Mouse (Mus musculus) neutrophil, adult 83 days (primary cell): Measurements from ENCODE around the gene Ssbp4. TPM values are rescaled to one million over a fixed set of nuclear protein-coding genes. Genes with fewer than 3 reads are reported as not detected.

Experiments
- total RNA-seq, 2 experiments: library from RNA; stranded (reverse); gene quantifications; one replicate each; pipeline ENCODE4 v1.2.4; 2023

Ssbp4 gene
- total RNA-seq = 10 to 100 TPM; 60.1 to 77.7 TPM

DNA sequence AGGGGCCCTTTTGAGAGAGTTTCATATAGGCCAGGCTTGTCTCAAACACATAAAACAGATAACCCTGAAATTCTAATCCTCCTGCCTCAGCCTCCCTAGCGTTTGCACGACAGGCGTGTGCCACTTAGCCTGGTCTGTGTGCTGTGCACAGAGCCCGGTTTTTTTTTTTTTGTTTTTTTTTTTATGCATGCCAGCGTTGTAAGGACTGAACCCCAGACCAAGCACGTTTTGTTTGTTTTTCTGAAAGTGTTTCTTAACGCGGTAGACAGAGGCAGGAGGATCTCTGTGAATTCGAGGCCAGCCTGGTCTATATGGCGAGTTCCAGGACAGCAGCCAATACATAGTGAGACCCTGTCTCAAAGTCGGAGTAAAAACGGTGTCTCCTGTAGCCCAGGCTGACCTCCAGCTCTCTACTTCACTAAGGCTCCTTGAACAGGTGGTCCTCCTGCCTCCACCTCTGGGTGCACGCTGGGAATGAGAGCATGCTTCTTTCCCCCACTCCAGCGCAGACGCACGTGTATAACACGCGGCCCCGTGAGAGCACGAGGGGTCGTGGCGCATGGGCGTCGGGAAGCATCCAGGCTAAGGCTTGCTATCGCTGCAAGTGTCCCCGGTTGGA lies at the start of gene Ssbp4:
Gene Ssbp4, minus strand, starts transcription at position 124 of the 619 bp plus-strand sequence.

DNA sequence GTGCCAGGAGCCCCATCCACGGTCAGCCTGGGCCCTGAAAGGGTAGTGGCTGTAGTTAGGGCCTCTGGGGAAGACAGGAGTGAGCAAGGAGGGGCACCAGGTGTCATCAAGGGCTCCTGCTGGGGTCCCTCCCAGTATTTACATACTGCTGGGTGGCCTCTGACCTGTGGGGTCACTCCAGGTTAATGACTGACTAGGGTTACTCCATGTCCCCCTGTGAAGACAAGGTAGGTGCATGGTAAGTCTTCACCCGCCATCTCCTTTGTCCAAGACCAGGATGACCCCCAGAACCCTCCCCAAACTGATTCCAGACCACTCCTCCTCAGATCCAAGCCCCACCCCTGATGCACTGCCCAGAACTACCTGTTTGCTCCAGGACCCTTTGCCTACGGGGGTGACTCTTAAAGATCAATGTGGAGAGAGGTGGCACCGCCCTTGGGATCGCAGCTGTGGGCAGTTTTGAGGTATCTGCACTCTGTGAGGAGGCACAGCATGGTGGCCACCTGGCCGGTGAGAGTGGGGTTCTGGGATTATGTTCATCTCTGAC lies 23.7 kb upstream of the Ssbp4 start, which contains the start of gene Gdf15:
Gene Gdf15, minus strand, starts transcription at position 111 of the 547 bp plus-strand sequence.

DNA sequence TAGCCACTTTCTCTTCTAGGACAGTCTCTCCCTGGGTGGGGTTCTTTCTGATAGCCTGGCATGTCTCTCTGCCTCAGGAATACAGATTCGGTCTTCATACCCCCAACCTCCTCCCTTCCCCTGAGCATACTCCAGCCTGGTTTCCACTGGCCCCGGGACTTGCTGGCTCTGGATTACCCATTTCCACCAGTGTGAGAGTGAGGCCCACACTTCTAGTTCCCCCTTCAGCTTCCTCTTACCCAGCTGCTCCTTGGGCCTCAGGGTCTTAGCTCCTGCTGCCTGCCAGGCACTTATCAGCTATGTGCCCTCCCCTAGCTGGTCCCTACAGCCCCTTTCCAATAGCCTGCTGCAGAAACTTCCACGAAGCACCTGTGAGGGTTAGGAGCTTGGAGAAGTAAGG lies 7.2 kb upstream of the Ssbp4 start, which contains the start of gene Lrrc25:
Gene Lrrc25, plus strand, starts transcription at position 262 of the 400 bp plus-strand sequence.

DNA sequence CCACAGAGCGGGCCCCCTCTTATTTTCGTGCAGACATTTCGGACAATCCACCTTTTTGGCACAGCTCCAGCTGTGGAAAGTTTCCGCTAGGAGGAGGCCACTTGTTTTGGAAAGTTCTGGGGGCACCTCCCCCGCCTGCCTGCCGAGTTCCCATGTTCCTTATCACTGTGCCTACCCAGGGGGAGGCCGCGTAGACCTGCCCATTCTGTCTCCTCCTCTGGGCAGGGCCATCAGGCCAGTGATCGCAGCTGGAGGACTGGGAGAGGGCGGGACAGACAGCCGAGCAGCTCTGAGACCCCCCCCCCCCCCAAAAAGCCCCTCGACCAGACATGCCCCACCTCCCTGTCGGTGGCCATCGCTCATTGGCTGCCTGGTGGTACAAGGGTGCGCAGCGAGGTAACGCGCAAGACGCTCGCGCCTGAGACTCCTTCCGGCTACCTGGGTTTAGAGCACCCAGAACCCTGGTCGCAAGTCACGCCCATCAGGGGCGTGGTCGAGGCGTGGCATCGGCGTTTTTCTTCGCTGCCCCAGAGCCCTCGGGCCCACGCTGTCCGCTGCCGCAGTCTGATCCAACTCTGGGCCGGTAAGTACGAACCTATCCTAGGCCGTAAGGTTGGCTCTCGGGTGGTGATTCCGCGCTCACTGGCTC lies 14.6 kb downstream of the Ssbp4 start, which contains the start of gene Isyna1:
Gene Isyna1, plus strand, starts transcription at position 413 of the 649 bp plus-strand sequence.

Other genes starting within 250 kb of the Ssbp4 start
- under 1 TPM; 0.13 to 0.26 TPM for gene Comp, start 235.3 kb downstream of the Ssbp4 start, total RNA-seq
- 1 to 10 TPM; 3.9 to 6.9 TPM for gene Crtc1, start 169.3 kb downstream of the Ssbp4 start, total RNA-seq
- 1 to 10 TPM; 4.0 to 4.1 TPM for gene Klhl26, start 131.9 kb downstream of the Ssbp4 start, total RNA-seq
- gene Tmem59l, start 121.5 kb downstream of the Ssbp4 start, total RNA-seq = not detected
- not detected for gene Crlf1, start 115.7 kb downstream of the Ssbp4 start, total RNA-seq
- gene Rex1bd, start 102.1 kb downstream of the Ssbp4 start, total RNA-seq = 10 to 100 TPM; 38.6 to 39.3 TPM
- gene Uba52, start 98.1 kb downstream of the Ssbp4 start, total RNA-seq = 1,000 to 10,000 TPM; 1,032 to 1,222 TPM
- gene Fkbp8, start 81.1 kb downstream of the Ssbp4 start, total RNA-seq = 100 to 1,000 TPM; 181 to 184 TPM
- gene Kxd1, start 80.9 kb downstream of the Ssbp4 start, total RNA-seq = 10 to 100 TPM; 38.1 to 38.4 TPM
- 10 to 100 TPM; 32.2 to 37.9 TPM for gene Ell, start 69.4 kb downstream of the Ssbp4 start, total RNA-seq
- 10 to 100 TPM; 29.5 to 40.1 TPM for gene Isyna1, start 14.5 kb downstream of the Ssbp4 start, total RNA-seq
- gene Lrrc25, start 7.3 kb upstream of the Ssbp4 start, total RNA-seq = 10 to 100 TPM; 65.7 to 79.1 TPM
- under 1 TPM; 0.49 to 0.90 TPM for gene Gdf15, start 23.6 kb upstream of the Ssbp4 start, total RNA-seq
- 1 to 10 TPM; 3.6 to 5.1 TPM for gene Pgpep1, start 51.5 kb upstream of the Ssbp4 start, total RNA-seq
- 10 to 100 TPM; 40.7 to 61.6 TPM for gene Lsm4, start 64.4 kb upstream of the Ssbp4 start, total RNA-seq
- gene Jund, start 90.1 kb upstream of the Ssbp4 start, total RNA-seq = 1,000 to 10,000 TPM in 1 of 2 experiments, 100 to 1,000 TPM in 1; 926 to 1,259 TPM
- gene Iqcn, start 94.6 kb upstream of the Ssbp4 start, total RNA-seq = 1 to 10 TPM; 7.5 to 9.1 TPM
- under 1 TPM in 1 of 2 experiments, not detected in 1; 0.64 TPM for gene Gm3336, start 109.7 kb upstream of the Ssbp4 start, total RNA-seq
- under 1 TPM; 0.31 to 0.50 TPM for gene Pde4c, start 114.8 kb upstream of the Ssbp4 start, total RNA-seq
- 1 to 10 TPM; 2.6 to 3.0 TPM for gene Rab3a, start 145.8 kb upstream of the Ssbp4 start, total RNA-seq
- 10 to 100 TPM; 20.1 to 25.7 TPM for gene Mpv17l2, start 152.1 kb upstream of the Ssbp4 start, total RNA-seq
- gene Pik3r2, start 167.8 kb upstream of the Ssbp4 start, total RNA-seq = 10 to 100 TPM; 18.6 to 20.8 TPM
- 100 to 1,000 TPM; 167 to 179 TPM for gene Mast3, start 196.2 kb upstream of the Ssbp4 start, total RNA-seq
- under 1 TPM; 0.42 to 0.57 TPM for gene Il12rb1, start 199.6 kb upstream of the Ssbp4 start, total RNA-seq
- 10 to 100 TPM; 16.6 to 20.4 TPM for gene Arrdc2, start 230.8 kb upstream of the Ssbp4 start, total RNA-seq